ENCODE assay signal across 11 mouse cellular contexts in genomic region chr12:105517026-105517675, GRCm38 (mm10). TPM values are rescaled to one million over a fixed set of nuclear protein-coding genes. Genes with fewer than 3 reads are reported as not detected.
DNase-seq lines count a peak whose midpoint lies in the region; ATAC-seq lines count a peak whose summit lies in the region.
"Had no signal": no experiment of that assay in that cellular context is flagged by ENCODE, and none has a peak within 500 bp of the region (broad histone marks: within the 10 kb centered on the region; RNA-seq: fewer than 3 reads in every experiment).

No protein-coding gene starts in this region.

- H3K9me3 ChIP-seq in kidney, embryonic 15.5 days (replicated peaks): peaks cover 7% of the 10 kb centered on the region; the same call in 1 of the 2 replicates
- 0 out of 2 replicates have a peak, but pooled peaks cover 3% of the 10 kb centered on the region for H3K9me3 ChIP-seq in forebrain, embryonic 12.5 days
- H3K9me3 ChIP-seq in forebrain, embryonic 11.5 days (ENCODE audit: control insufficient read depth, low read length): no peaks in the 10 kb centered on the region
- H3K9me3 ChIP-seq: embryonic facial prominence, embryonic 12.5 days had no signal

- H3K27ac ChIP-seq in kidney, embryonic 15.5 days: 0 out of 2 replicates have a peak overlapping the region, but pooled peaks have one; percentile 41
- H3K27ac ChIP-seq in forebrain, embryonic 12.5 days: no peak overlapping the region
- H3K27ac ChIP-seq in forebrain, embryonic 11.5 days (ENCODE audit: low read depth, low read length): no peak overlapping the region
- H3K27ac ChIP-seq: embryonic facial prominence, embryonic 12.5 days had no signal

- peaks cover 10% of the 10 kb centered on the region; the same call in 1 of the 2 replicates for H3K27me3 ChIP-seq in kidney, embryonic 15.5 days
- H3K27me3 ChIP-seq in forebrain, embryonic 12.5 days: no peaks in the 10 kb centered on the region
- H3K27me3 ChIP-seq in forebrain, embryonic 11.5 days (ENCODE audit: control insufficient read depth, insufficient read depth, low read length): no peaks in the 10 kb centered on the region
- H3K27me3 ChIP-seq: embryonic facial prominence, embryonic 12.5 days; megakaryocyte, embryonic 14.5 days had no signal

- H3K36me3 ChIP-seq in kidney, embryonic 15.5 days: no peaks in the 10 kb centered on the region
- H3K36me3 ChIP-seq in forebrain, embryonic 12.5 days (replicated peaks): no peaks in the 10 kb centered on the region
- H3K36me3 ChIP-seq in forebrain, embryonic 11.5 days (ENCODE audit: control insufficient read depth, insufficient read depth, low read length): no peaks in the 10 kb centered on the region
- H3K36me3 ChIP-seq: embryonic facial prominence, embryonic 12.5 days had no signal

- no peak overlapping the region for H3K4me2 ChIP-seq in kidney, embryonic 15.5 days
- H3K4me2 ChIP-seq in forebrain, embryonic 12.5 days: no peak overlapping the region
- H3K4me2 ChIP-seq in forebrain, embryonic 11.5 days (ENCODE audit: low read depth, low read length, severe bottlenecking): no peak overlapping the region
- H3K4me2 ChIP-seq: embryonic facial prominence, embryonic 12.5 days had no signal

- WGBS in kidney, embryonic 15.5 days: 47% methylated on average over 21 of the region's 21 CpGs
- 85% methylated on average over 21 of the region's 21 CpGs for WGBS in forebrain, embryonic 12.5 days
- 85% methylated on average over 21 of the region's 21 CpGs for WGBS in forebrain, embryonic 11.5 days

- no peak; the same call in 1 of the 2 replicates for ATAC-seq in kidney, embryonic 15.5 days (replicated peaks; ENCODE audit: low FRiP score)
- no peak for ATAC-seq in forebrain, embryonic 12.5 days (ENCODE audit: low FRiP score)
- ATAC-seq in forebrain, embryonic 11.5 days (replicated peaks; ENCODE audit: low FRiP score): no peak

- peak; percentile 33 to 34 for DNase-seq in cerebellum, postnatal 25 days
- no peak for DNase-seq in cerebellum, adult 18-20 months
- peak; percentile 61 for DNase-seq in adrenal gland, adult 8-10 months
- DNase-seq in lung, postnatal 14 days: peak; percentile 53
- no peak for DNase-seq in right cerebral cortex, postnatal 4 days
- DNase-seq in forebrain, embryonic 11.5 days (ENCODE audit: low spot score): no peak
- DNase-seq: spleen, adult 18-20 months had no signal

- H3K4me1 ChIP-seq in kidney, embryonic 15.5 days: peaks cover 45% of the 10 kb centered on the region
- peaks cover 6% of the 10 kb centered on the region; the same call in 1 of the 2 replicates for H3K4me1 ChIP-seq in forebrain, embryonic 12.5 days
- no peaks in the 10 kb centered on the region for H3K4me1 ChIP-seq in forebrain, embryonic 11.5 days (replicated peaks; ENCODE audit: control insufficient read depth, insufficient read depth, low read length)
- H3K4me1 ChIP-seq: megakaryocyte, embryonic 14.5 days had no signal

- no peak overlapping the region for H3K4me3 ChIP-seq in kidney, embryonic 15.5 days (replicated peaks)
- H3K4me3 ChIP-seq in forebrain, embryonic 12.5 days (replicated peaks): no peak overlapping the region
- no peak overlapping the region for H3K4me3 ChIP-seq in forebrain, embryonic 11.5 days (ENCODE audit: low read depth, low read length)
- H3K4me3 ChIP-seq: embryonic facial prominence, embryonic 12.5 days; megakaryocyte, embryonic 14.5 days had no signal

- no peak overlapping the region for H3K9ac ChIP-seq in kidney, embryonic 15.5 days
- no peak overlapping the region for H3K9ac ChIP-seq in forebrain, embryonic 12.5 days
- H3K9ac ChIP-seq in forebrain, embryonic 11.5 days (ENCODE audit: low read length): no peak overlapping the region
- H3K9ac ChIP-seq: embryonic facial prominence, embryonic 12.5 days had no signal

RNA-seq across cellular contexts. Expression of gene Bdkrb2, which starts 45.9 kb away (rescaled TPM):
- 10 to 100 TPM in 3 of 4 experiments, 1 to 10 TPM in 1; 7.6 to 14.0 (median 10.5) TPM for total RNA-seq in adrenal gland, adult 8-10 months (2022)
- 1.1 and 1.6 TPM in 2 replicates for polyA plus RNA-seq in kidney, embryonic 15.5 days (2015; fragmentation: Nextera tagmentation; extraction: Ambion mirVana)
- 0.35 and 0.40 TPM in 2 replicates for polyA plus RNA-seq in forebrain, embryonic 12.5 days (2016; fragmentation: Nextera tagmentation; extraction: Ambion mirVana)
- polyA plus RNA-seq in forebrain, embryonic 11.5 days (2014; fragmentation: Nextera tagmentation; extraction: Ambion mirVana): 0.11 and 0.39 TPM in 2 replicates

Comparison
In these comparisons a context has a peak if more than half of its experiments do, and no peak if none do; other contexts are left out.
1. DNase-seq: peak in cerebellum, postnatal 25 days (2 of 2), adrenal gland, adult 8-10 months (single experiment) and lung, postnatal 14 days (single experiment); none in cerebellum, adult 18-20 months (0 of 2), right cerebral cortex, postnatal 4 days (single experiment) and forebrain, embryonic 11.5 days (single experiment).